Mouse (Mus musculus) MEL (cell line): ENCODE data around the gene Atf3.
A peak's percentile ranks its signal among the peaks of the same experiment; 100 is the strongest.

ENCODE experiments used
- BHLHE40 ChIP-seq: IDR thresholded peaks from 2 replicates; pipeline ENCODE4 v1.6.1; 2012; ENCODE audit warnings: low read depth, mild to moderate bottlenecking, inconsistent platforms, low read length, improper control_type of control experiment, borderline replicate concordance
- CTCF ChIP-seq, 3 experiments: IDR thresholded peaks in 2 of 3; conservative IDR thresholded peaks in 1 of 3; 2 replicates each; pipeline ENCODE4 v1.5.1; 2011 to 2012; ENCODE audit warnings: low read length in 3 of 3, low read depth in 2 of 3, mild to moderate bottlenecking in 2 of 3, improper control_type of control experiment in 1 of 3, inconsistent platforms in 1 of 3, mixed read lengths in 1 of 3, moderate library complexity in 1 of 3; ENCODE audit not compliant: control insufficient read depth in 1 of 3, insufficient read depth in 1 of 3, poor library complexity in 1 of 3, severe bottlenecking in 1 of 3
- EP300 ChIP-seq, 2 experiments: IDR thresholded peaks; 2 replicates each; pipeline ENCODE4 v1.6.1; 2011; ENCODE audit warnings: improper control_type of control experiment in 2 of 2, low read length in 2 of 2, low read depth in 1 of 2, mild to moderate bottlenecking in 1 of 2
- GATA1 ChIP-seq: IDR thresholded peaks from 2 replicates; pipeline ENCODE4 v1.6.1; 2011; ENCODE audit warnings: low read depth, low read length, improper control_type of control experiment
- MAX ChIP-seq: IDR thresholded peaks from 2 replicates; pipeline ENCODE4 v1.6.1; 2011; ENCODE audit warnings: low read length, improper control_type of control experiment
- MAZ ChIP-seq: IDR thresholded peaks from 2 replicates; pipeline ENCODE4 v1.6.1; 2012; ENCODE audit warnings: low read depth, mild to moderate bottlenecking, inconsistent platforms, low read length, improper control_type of control experiment
- POLR2A ChIP-seq, 2 experiments: IDR thresholded peaks; 2 replicates each; pipeline ENCODE4 v1.6.1; 2011 to 2012; ENCODE audit warnings: low read length in 2 of 2, mild to moderate bottlenecking in 2 of 2, control low read depth in 1 of 2, improper control_type of control experiment in 1 of 2, low read depth in 1 of 2, moderate library complexity in 1 of 2; ENCODE audit not compliant: control insufficient read depth in 1 of 2, insufficient read depth in 1 of 2, poor library complexity in 1 of 2
- POLR2AphosphoS5 ChIP-seq: IDR thresholded peaks from 2 replicates; pipeline ENCODE4 v1.6.1; 2012; ENCODE audit warnings: low read depth, borderline replicate concordance, mild to moderate bottlenecking, inconsistent platforms, low read length, moderate library complexity, mixed read lengths
- RAD21 ChIP-seq: IDR thresholded peaks from 2 replicates; pipeline ENCODE4 v1.6.1; 2011; ENCODE audit warnings: mild to moderate bottlenecking, low read depth, low read length, improper control_type of control experiment
- TAL1 ChIP-seq: IDR thresholded peaks from 2 replicates; pipeline ENCODE4 v1.6.1; 2012; ENCODE audit warnings: mild to moderate bottlenecking, inconsistent platforms, low read length, moderate library complexity, mixed read lengths
- UBTF ChIP-seq: IDR thresholded peaks from 2 replicates; pipeline ENCODE4 v1.6.1; 2012; ENCODE audit warnings: low read depth, mild to moderate bottlenecking, inconsistent platforms, low read length, improper control_type of control experiment, moderate library complexity, borderline replicate concordance; ENCODE audit not compliant: insufficient read depth

- TF ChIP-seq EP300 (IDR thresholded peaks at IDR 0.05; ENCODE audit: low read depth in 1 of 2, low read length in 2 of 2) (no peak), CTCF (IDR thresholded peaks at IDR 0.05 in 2 of 3, conservative IDR thresholded peaks at IDR 0.05 in 1 of 3; ENCODE audit: control insufficient read depth in 1 of 3, insufficient read depth in 1 of 3, low read depth in 2 of 3, low read length in 3 of 3, poor library complexity in 1 of 3, severe bottlenecking in 1 of 3) (no peak), POLR2AphosphoS5 (peak; percentile 59; the same call in 1 of the 2 replicates), RAD21 (no peak), BHLHE40 (no peak), MAZ (no peak), POLR2A (IDR thresholded peaks at IDR 0.05; ENCODE audit: control insufficient read depth in 1 of 2, insufficient read depth in 1 of 2, low read depth in 1 of 2, low read length in 2 of 2, poor library complexity in 1 of 2) (no peak), UBTF (no peak), TAL1 (no peak), GATA1 (no peak), MAX (no peak)
Observed at GRCm38 (mm10) chr1:191219748-191220147, 1.9 kb upstream of the Atf3 start.
